Mouse (Mus musculus) E14TG2a.4 (cell line): Measurements from ENCODE around the gene Tgfbr1.

Experiments used
- H3K27me3 ChIP-seq: 2 replicates; pipeline ENCODE4 v1.6.1; 2014; ENCODE audit warnings: low read length, control low read depth; ENCODE audit not compliant: insufficient read depth
- H3K36me3 ChIP-seq: 2 replicates; pipeline ENCODE4 v1.6.1; 2014; ENCODE audit warnings: low read length, control low read depth; ENCODE audit not compliant: insufficient read depth
- H3K4me1 ChIP-seq: replicated peaks from 2 replicates; pipeline ENCODE4 v1.6.1; 2014; ENCODE audit warnings: low read depth, low read length, control low read depth
- H3K4me3 ChIP-seq: replicated peaks from 2 replicates; pipeline ENCODE4 v1.5.1; 2014; ENCODE audit warnings: mild to moderate bottlenecking, low read length
- H3K9me3 ChIP-seq: 2 replicates; pipeline ENCODE4 v1.6.1; 2014; ENCODE audit warnings: low read length, control low read depth
- CTCF ChIP-seq: conservative IDR thresholded peaks from 2 replicates; pipeline ENCODE4 v1.5.1; 2014; ENCODE audit warnings: low read length
- NANOG ChIP-seq: IDR thresholded peaks from 2 replicates; pipeline ENCODE4 v1.6.1; 2014; ENCODE audit warnings: borderline replicate concordance, low read length, mixed read lengths
- POU5F1 ChIP-seq: IDR thresholded peaks from 2 replicates; pipeline ENCODE4 v1.6.1; 2014; ENCODE audit warnings: low read length, borderline replicate concordance

Gene Tgfbr1

DNA sequence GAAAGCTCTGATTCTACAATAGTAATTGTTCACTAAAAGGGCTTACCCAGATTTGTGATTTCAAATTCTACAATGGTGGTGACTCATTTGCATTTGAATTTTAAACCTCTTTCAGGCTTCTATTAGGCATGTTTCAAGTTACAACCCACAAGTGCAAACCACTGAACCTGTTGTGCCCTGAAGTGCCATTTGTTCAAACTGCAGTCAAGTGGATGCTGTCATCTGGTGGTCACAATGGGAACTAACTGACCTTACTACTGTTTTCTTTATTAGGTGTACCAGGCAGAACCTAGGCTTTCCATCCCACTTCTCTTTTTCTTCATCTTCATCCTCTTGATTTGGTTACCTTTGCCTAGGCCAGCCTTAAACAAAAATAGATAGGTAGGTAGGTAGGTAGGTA is 46.8 kb downstream of the Tgfbr1 start:
- Histone ChIP-seq H3K36me3 (peaks cover 55% of the 10 kb centered on the region), H3K4me3 (no peak overlapping the region), H3K9me3 (no peaks in the 10 kb centered on the region), H3K4me1 (no peaks in the 10 kb centered on the region), H3K27me3 (no peaks in the 10 kb centered on the region)
- TF ChIP-seq POU5F1 (no peak), CTCF (peak; percentile 33), NANOG (no peak)

DNA sequence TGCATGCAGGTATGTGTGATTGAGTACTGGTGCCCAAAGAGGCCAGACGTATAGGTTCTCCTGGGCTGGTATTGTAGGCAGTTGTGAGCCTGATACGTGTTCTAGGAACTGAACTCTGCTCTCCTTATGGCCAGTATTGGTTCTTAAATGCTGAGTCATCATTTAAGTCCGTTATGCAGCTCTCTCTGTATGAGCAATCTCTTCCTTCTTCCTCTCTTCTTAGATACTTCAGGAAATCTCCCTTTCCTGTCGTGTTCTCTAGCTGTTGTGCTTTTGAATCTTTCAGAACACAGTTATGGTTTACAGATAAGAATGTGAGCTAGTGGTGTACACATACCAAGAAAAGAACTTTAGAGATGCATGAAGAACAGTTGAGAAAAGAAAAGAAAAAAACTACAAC is 47.3 kb downstream of the Tgfbr1 start:
- H3K9me3 ChIP-seq: no peaks in the 10 kb centered on the region
- H3K27me3 ChIP-seq: no peaks in the 10 kb centered on the region
- no peaks in the 10 kb centered on the region for H3K4me1 ChIP-seq
- H3K4me3 ChIP-seq: no peak overlapping the region
- TF ChIP-seq CTCF (no peak), POU5F1 (no peak), NANOG (no peak)
- H3K36me3 ChIP-seq: peaks cover 56% of the 10 kb centered on the region

DNA sequence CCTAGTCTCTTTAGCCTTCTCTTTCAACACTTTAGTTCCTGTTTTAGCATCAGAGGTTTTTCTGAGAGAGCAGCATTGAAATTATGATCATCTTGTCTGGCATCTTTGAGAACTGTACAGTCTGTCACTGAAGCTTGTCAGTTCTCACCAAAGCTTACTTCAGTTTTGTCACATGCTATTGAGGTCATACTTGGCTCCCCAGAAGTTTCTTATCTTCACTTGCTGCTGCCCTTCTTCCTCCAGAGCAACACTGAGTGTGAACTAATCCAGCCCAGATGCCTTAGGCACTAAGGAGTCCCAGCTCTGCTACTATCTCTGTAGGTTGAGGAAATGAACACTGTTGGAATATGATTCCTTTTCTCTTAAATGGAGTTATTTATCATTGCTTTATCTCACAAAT is 49.2 kb downstream of the Tgfbr1 start:
- Histone ChIP-seq H3K4me1 (no peaks in the 10 kb centered on the region), H3K36me3 (peaks cover 60% of the 10 kb centered on the region), H3K27me3 (no peaks in the 10 kb centered on the region), H3K9me3 (no peaks in the 10 kb centered on the region), H3K4me3 (no peak overlapping the region)
- TF ChIP-seq CTCF: no peak
- no peak for TF ChIP-seq POU5F1
- no peak for TF ChIP-seq NANOG

DNA sequence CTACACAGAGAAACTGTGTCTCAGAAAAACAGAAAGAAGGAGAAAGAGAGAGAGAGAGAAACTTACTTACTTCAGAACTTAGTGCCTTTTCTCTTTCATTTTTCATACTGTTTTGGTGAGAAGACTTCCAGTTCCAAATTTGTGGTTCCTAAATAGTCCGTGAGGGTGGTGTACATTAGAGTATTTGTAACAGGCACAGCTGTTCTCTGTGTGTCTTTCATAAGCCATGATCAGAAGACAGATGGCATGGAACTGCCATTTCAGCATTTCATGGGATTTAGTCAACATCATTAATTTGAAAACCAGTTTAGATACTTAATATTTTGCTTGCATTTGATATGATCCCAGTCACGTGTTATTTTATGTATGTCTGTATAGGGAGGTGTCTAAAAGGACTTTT is 51.5 kb downstream of the Tgfbr1 start:
- Histone ChIP-seq H3K4me1 (no peaks in the 10 kb centered on the region; the same call in 1 of the 2 replicates), H3K4me3 (no peak overlapping the region), H3K36me3 (peaks cover 54% of the 10 kb centered on the region), H3K9me3 (no peaks in the 10 kb centered on the region), H3K27me3 (no peaks in the 10 kb centered on the region)
- TF ChIP-seq NANOG (no peak), CTCF (no peak), POU5F1 (no peak)

DNA sequence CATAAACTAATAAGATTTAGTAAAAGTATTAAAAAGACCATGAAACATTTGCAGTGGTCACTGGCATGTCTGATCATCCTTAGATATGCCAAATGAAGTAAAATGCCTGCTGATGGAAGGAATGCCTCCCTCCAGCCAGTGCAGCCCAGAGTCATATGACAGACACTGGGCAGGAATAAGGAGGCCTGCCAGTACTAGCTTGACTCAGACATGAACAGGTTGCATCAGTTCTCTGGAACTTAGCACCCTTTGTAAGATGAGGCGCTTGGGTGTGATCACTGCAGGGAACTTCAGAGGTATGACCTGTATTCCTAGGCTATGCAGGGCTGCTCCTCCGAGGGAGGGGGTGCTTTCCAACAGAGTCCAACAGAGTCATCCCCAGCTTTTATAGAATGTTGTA is 54.1 kb downstream of the Tgfbr1 start:
- no peak overlapping the region for H3K4me3 ChIP-seq
- peaks cover 55% of the 10 kb centered on the region for H3K36me3 ChIP-seq
- H3K27me3 ChIP-seq: no peaks in the 10 kb centered on the region
- no peaks in the 10 kb centered on the region for H3K9me3 ChIP-seq
- peaks cover 10% of the 10 kb centered on the region; the same call in 1 of the 2 replicates for H3K4me1 ChIP-seq
- TF ChIP-seq CTCF: no peak
- no peak for TF ChIP-seq NANOG

DNA sequence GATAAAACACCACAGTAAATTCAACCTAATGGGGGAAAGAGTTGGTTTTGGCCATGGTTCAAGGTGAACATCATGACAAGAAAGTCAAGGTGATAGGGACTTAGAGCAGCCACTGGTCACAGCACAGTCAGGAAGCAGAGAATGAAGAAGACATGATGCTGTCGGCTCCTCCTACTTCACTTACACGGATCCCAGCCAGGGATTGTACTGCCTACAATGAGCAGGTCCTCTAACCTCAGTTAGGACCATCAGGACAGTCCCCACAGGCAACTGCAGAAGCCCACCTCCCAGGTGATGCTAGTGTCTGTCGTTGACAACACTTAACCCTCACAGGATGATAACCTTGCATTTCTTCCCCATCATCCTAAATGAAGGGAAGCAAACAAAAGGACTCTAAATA is 64.8 kb downstream of the Tgfbr1 start:
- Histone ChIP-seq H3K4me1 (peaks cover 17% of the 10 kb centered on the region), H3K4me3 (no peak overlapping the region), H3K9me3 (no peaks in the 10 kb centered on the region), H3K27me3 (no peaks in the 10 kb centered on the region), H3K36me3 (peaks cover 6% of the 10 kb centered on the region)
- TF ChIP-seq POU5F1: no peak
- TF ChIP-seq CTCF: no peak
- no peak for TF ChIP-seq NANOG

DNA sequence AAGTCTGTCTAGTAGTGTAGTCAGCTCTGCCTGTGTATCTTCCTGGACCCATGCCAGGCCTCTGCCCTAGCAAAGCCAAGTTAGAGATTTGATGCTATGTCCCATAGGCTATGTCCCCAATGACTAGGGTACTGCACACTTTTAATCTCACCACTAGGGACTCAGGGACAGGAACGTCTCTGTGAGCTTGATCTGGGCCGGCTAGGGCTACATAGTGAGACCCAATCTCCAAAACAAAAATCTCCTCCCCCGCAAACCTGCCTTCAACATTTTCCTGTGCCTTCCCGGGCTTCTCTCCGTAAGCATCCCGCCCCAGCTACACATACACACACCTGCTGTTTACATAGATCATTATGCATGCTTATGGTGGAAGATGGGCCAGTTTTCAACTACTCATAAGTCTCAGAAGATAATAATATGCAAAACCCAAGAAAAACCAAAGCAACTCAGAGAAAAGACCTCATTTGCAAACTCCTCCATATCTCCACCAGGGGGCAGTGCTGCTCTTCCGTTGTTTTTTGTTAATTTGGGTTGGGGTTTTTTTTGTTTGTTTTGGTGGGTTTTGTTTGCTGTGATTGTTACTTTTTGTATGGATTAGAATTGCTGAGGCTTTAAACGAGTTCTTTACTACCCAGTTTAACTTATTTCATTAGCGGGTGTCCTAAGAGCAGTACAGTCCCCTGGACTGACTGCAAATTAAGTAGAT is 66.4 kb downstream of the Tgfbr1 start:
- H3K9me3 ChIP-seq: no peaks in the 10 kb centered on the region
- no peaks in the 10 kb centered on the region for H3K36me3 ChIP-seq
- H3K4me3 ChIP-seq: no peak overlapping the region
- peaks cover 17% of the 10 kb centered on the region for H3K4me1 ChIP-seq
- H3K27me3 ChIP-seq: 0 out of 2 replicates have a peak, but pooled peaks cover 2% of the 10 kb centered on the region
- TF ChIP-seq CTCF (peak; percentile 64), POU5F1 (no peak)

DNA sequence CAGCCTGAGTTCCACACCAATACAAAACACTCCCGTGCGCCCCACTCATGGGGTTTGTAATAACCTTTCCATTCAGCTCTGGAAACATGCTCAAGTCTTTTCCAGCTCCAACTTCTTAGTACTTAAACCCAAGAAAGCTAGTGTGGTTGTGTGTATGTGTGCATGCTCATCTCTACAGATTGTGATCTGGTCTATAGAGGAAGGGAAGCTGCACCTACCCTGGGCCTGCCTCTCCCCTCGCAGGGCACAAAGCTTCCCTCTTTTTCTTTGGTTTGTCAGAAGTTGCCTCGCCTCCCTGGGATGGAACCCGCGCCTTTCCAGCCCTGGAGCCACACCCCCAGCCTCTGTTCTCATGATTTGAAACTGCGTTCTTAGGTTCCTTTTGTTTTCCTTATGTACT is 67.2 kb downstream of the Tgfbr1 start:
- no peaks in the 10 kb centered on the region for H3K9me3 ChIP-seq
- H3K4me1 ChIP-seq: peaks cover 17% of the 10 kb centered on the region
- peaks cover 9% of the 10 kb centered on the region; the same call in 1 of the 2 replicates for H3K27me3 ChIP-seq
- TF ChIP-seq POU5F1: no peak
- no peak for TF ChIP-seq CTCF
- no peak for TF ChIP-seq NANOG
- no peaks in the 10 kb centered on the region for H3K36me3 ChIP-seq
- no peak overlapping the region for H3K4me3 ChIP-seq

DNA sequence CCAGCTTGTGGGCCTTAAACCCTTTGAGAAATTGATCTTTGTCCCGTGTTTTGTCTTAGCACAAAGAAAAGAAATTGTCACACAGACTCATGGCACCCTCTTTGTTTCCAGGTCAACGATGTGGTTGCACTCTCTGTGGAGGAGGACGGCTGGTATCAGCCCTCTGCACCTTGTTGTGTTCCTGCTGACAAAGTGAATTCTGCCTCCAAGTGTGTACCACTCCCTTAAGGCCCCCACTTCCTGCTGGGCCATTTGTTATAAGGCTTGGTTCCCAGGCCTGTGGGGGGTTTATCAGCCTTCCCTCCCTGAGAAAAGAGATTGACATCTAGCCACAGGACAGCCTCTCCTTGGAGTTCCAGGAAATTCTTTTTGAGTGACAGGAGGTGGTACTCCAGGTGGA is 69.2 kb downstream of the Tgfbr1 start:
- Histone ChIP-seq H3K36me3 (no peaks in the 10 kb centered on the region), H3K4me3 (no peak overlapping the region), H3K4me1 (peaks cover 17% of the 10 kb centered on the region), H3K9me3 (no peaks in the 10 kb centered on the region), H3K27me3 (peaks cover 16% of the 10 kb centered on the region)
- TF ChIP-seq CTCF: no peak
- no peak for TF ChIP-seq NANOG
- TF ChIP-seq POU5F1: no peak
